Mouse (Mus musculus) adrenal gland, postnatal 25 days (tissue): ENCODE results near the gene Adamts9. TPM values are rescaled to one million over a fixed set of nuclear protein-coding genes. Genes with fewer than 3 reads are reported as not detected.

ENCODE experiments used
- DNase-seq: peaks from one replicate; pipeline ENCODE4 v3.0.0; 2021; ENCODE audit warnings: mixed read lengths
- total RNA-seq: library from RNA; stranded (reverse); gene quantifications from 2 replicates; pipeline ENCODE4 v1.2.3, GENCODE M21; 2021

Adamts9 gene
- total RNA-seq, 1 experiment from 2014 or later, result 26.1 TPM

DNA sequence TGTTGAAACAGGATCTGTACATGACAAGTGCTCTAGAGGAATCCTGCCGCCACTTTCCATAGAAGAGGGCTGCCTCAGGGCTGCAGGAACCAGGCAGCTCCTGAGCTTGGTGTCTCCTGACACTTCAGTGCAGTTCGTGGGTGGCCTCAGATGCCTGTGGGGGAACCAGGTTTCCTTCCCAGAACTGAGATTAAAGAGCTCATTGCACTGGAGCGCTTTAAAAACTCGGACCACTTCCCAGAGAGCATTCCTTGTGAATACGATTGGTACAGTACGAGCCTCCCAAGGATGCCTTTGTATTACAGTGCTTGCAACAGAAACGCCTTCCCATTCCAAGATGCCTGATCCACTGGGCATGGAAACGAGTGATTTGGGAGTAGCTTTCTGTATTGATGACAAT, 18.8 kb downstream of the Adamts9 start:
- DNase-seq, result no peak

DNA sequence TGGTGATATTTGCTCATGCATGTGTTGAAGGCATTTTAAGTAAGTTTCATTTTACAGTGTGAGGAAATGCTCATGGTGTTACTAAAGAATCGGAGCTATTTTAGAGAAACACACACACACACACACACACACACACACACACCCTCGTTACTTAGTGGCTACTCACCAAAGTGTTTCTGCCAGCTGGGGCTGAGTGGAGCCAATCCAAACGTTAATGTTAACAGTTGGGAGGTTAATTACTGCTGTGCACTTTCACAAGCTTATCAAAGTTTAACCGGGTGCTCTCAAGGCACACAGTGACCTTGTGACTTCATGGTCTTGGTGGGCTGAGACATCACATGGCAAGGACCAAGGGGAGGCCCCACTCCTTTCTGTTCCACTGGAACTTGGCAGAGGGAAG, 21.4 kb downstream of the Adamts9 start:
- no peak for DNase-seq

DNA sequence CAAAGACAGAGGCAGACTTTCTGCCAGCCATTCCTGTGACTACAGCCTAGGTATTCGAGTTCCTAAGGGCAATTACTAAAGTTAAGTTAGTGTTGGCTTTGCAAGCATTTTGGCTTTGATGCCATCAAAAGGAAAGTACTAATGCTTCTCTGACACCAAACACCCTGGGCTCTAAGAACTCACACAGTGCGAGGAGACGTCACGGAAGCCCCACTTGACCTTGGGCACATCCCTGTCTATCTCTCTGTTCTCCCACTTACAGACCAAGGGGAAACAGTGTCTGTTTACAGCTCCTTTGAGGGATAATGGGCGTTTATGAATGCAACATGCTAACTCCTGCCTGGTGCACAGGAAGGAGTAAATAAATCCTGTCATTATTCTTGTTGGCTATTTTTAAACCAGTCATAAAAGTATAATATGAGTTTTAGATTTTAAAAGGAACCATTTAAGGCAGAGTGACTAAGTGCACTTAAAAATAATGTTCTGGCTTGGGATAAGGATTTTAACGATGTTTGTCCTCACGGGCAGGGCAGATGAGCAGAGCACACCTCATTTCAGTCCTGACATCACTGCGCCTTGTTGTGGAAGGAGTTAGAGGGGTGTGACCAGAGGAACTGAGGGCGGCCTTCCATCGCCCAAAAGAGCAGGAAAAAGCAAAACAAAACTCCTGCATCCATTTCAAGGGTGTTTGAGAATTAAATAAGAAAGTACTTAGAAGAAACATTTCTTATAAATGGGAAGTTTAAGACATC, 22.2 kb downstream of the Adamts9 start:
- no peak for DNase-seq

DNA sequence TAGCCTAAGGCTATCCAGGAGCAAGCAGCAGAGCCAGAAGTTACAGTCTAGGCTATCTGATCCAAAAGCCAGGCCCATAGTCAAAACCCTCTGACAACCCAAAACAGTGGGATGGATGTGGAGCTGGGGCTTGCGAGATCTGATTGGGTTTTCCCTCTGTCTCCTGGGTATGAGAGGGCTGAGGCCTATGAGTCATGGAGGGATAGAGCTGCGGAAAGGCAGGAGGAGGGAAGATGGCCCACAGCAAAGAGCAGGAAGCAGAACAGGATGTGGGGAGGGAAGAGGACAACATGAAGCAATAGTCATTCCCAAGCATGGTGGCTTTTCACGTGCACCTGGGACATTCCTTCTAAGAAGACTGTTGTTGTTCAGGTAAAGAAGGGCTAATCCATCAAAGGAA, 32.7 kb downstream of the Adamts9 start:
- DNase-seq, result no peak

DNA sequence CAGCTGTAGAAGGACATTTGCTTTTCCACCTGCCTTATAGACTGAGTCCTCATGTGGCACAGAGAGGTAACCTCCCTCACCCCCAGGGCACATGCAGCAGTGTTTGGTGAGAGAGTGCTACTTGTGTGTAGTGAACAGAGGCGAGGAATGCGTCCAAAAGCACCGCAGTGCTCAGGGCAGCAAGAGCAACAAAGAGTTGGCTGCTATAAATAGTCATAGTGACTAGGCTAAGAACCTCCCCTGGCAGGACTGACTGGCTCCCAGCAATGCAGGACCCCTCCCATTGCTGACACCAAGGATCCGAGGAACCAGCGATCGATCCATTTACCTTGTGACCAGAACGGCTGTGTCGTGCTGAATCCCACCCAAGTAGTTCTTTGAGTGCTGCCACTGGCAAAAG, 33.9 kb downstream of the Adamts9 start:
- DNase-seq, result no peak

DNA sequence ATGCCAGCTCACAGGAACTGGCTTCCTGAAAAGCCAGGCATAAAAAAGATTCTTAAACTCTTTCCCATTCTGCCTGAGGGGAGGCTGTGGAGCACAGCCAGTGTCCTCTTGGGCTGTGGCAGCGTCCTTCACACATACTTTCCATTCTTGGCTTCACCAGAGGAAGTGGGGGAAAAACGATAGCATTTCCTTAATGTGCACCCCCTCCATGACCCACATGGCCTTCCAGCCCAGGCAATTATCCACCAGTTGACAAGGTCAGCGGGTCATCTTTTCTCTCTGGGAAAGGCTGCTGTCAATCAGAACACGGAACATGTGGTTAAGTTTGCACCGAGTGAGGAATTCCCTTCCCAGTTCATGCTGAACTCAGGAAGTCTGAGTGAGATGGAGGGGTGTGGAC, 37.4 kb downstream of the Adamts9 start:
- DNase-seq, result no peak

DNA sequence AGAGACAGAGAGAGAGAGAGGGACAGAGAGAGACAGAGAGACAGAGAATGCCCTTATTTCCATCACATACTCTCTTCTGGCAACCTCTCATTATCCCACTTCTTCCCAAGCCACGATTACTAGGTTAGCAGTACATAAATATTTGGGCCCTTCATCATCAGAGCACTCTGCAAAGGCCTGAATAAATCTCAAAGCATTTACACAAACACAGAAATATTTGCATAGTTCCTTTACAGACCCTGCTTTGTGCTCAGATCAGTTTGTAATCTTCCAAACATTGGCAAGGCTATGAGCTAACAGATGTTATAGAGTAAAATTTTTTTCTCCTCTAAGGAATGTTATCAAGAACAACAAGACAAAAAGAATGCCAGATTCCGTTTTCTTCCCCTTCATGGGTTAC, 38.8 kb downstream of the Adamts9 start:
- DNase-seq, result no peak

DNA sequence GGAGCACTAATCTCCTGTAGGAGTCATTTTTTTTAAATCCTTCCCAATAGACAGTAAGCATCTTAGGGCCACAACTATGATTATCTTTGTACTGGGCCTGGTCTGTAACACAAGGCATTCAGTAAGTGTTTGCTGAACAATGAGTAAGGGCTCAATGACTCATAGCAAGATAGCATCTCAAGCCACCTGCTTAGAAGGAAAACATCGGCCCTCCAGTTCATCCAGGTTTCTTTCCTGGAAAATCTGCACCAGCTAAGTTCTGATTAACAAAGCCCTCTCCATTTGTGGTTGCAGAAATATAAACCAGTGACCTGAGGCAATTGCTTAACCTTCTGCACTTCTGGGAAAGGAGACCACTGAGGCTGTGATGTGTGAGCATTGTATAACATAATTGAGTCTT, 39.3 kb downstream of the Adamts9 start:
- DNase-seq, result no peak

DNA sequence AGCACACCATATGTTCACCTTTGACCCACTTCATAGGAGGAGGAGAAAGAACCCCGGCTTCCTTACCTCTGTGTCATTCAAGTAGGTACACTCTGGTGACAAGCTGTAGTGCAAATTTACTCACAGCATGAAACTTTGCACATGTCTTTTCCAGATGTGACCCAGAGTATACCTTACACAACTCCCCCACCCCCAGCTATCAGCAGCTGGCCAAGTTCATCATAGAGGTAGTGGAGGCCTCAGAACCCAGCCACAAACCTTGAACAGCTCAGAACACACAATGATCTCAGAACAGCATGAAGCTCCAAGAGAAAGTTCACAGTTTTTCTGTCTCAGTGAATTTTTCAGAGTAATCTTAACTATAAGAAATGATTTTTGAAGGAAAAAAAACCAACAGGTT, 51.8 kb downstream of the Adamts9 start:
- no peak for DNase-seq

DNA sequence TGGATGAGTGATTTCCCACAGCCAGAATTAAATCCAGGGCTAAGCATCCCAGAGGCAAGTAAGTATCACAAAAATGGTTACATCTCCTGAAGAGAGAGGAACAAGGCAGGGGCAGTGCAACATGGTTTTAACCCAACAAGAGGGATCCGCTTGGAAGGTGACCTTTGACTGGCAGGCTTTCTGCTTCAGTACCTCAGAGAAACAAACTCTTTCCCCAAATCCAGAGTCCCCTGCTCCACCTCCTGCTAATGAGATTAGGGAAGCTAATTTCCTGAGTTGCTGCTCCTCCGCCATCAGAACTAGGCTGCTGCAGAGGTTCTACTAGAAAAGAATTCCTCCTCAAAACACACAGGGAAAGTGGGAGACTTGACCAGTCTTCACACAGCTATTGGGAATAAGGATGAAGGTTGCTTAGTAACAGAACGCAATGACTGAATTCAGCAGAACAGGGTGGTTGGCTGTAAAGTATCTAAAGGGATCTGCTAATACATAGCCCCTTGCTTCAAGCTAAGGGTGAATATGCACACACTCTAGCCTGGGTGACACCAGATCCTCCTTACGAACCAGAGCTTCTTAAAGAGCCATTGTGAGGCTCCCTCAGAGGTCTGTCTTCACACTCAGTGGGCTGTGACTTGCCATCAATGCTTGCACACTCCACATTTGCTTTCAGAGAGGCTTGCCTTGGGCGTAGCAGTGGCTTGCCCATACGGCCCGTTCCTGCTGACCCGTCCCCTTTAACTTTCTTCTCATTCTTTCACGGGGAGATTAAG, 60.0 kb downstream of the Adamts9 start:
- no peak for DNase-seq

DNA sequence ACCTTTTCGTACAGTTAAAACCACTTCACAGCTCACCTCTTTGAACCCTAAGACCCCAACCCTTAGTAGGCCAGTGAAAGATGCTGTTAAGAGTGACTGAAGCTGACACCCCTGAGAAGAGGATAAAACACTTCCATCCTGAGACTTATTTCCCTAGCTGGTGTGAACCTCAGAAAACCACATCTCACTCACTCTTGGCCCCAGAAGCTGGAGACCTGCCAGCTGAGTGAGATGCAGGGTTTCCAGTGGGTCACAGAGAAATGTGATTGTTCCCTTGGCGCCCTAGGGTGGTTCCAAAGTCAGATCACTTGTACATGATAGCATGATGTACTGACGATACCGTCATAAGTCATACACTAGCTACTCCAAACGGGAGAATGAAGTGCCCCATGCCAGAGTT, 60.8 kb downstream of the Adamts9 start:
- DNase-seq, result no peak

DNA sequence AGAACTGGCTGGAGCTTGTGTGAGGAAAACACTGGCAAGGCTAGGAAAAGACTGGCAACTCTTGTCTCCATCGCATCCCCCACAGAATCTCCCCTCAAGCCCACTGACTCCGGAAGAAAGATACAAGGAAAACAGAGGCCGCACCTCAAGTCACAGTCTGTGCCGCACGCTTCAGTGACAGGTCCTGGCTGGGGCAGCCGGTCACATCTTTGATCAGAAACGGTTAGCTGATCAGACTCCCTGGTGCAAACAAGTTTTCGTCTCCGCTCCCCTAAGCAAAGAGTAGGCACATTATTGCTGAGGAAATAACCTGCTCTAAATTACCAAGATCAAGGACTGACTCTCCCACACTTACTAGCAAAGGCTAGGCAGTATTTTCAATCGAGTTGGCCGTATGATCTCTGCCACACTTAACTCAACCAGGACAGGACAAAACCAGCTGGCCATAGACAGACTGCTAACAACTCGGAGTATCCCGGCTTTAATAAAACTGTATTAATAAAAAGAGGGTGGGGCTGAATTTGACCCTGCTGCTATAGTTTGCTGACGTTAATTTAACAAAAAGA, 63.5 kb downstream of the Adamts9 start:
- no peak for DNase-seq

DNA sequence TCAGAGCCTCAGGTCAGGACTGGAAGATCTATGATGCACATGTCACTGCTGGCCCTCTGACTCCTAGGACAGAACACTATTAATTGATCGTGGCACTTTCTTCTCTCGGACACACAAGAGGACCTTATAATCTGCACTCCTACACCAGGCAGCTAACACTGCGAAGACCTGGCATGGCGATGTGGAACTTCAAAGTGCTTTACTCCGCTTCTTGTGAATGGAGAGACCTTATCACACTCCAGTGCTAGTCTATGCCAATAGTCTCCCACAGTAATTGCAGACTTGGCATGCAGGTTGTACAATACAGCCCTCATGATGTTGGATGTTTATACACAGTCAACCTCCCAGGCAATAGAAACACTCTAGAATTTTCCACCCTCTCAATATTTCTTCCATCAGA, 64.5 kb downstream of the Adamts9 start:
- no peak for DNase-seq

DNA sequence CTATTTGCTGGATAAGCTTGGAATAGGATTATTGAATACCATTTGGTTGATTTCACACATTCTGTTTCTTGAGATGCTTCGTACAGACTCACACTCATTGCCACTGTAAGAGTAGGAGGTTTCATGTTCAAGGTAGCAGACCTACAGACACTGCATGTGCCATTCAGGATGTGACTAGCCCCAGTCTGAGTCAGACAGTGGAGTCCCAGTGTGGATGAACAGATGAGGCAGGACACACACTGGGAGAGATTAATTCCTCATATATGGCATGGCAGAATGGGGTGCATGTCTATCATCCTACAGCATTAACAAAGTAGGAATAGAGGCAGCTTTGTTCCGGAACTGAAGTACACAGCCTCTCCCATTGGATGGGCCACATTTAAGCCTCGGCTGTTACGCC, 66.1 kb downstream of the Adamts9 start:
- DNase-seq, result no peak

DNA sequence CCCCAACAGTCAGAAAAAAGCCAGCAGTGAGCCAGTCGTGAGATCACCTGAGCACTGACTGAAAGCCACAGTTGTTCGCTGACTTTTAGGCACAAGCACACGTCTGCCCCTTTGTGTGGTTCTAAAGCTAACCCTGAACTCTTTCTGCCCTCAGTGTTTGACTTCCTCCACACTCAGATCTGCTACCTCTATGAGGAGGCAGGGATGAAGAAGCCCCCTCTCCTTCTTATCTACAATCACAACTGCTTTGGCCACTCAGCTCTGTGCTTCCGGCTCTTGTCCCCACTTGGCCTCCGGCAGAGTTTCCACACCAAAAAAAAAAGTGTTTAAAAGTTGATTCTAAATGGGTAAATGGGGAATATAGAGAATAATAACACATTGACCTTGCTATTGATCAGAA, 67.2 kb downstream of the Adamts9 start:
- DNase-seq, result no peak

DNA sequence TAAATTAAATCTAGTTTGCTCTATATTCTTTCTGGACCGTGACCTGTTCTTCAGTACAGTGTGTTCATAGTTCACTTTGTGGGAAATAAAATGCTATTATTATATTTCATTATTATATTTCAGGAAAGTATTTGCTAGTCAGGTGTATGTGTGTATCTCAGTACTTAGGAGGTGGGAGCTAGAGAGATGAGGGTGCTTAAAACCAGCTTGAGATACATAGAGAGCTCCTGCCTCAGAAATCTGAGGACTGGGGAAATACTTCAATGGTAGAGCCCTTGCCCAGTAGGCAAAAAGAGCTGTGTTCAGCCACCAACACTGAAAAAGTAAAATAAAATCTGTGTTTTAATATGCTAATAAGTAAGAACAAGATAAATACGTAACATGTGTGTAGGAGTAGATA, 68.0 kb downstream of the Adamts9 start:
- DNase-seq, result no peak

DNA sequence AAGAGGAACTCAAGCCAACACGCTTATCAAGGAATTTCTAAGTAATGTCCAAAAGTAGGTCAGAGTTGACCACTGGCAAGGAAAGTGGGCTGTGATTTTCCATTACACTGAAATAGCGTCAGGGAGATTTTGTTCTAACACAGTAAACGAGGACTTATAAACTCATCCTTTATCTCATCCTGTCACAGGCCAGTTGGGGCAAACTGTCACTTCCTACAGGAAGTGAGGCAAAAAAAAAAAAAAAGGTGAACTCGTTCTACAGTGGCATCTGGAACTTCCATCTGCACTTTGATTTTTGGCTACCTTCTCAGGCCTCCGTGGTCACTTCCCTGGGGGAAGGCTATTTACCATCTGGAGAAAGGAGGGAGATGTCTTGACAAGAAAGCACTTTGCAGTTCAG, 68.4 kb downstream of the Adamts9 start:
- no peak for DNase-seq

DNA sequence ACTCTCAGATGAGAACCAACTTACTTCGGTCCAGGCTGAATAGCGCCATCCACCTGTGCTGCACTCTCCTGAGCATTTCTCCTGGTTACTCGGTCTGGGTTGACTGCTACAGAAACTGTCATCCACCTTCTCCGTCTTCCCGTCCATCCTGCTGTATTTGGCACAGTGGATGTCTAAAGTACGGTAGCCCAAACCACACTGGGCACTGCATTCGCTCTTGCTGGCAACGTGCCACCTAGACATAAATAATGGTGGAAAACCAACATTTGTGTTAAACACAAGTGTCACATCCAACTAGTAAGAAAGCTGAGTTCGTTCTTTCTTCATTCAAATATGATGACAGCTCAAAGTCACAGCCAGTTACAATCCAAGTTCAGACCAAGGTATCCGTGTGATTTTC, 70.5 kb downstream of the Adamts9 start:
- no peak for DNase-seq

DNA sequence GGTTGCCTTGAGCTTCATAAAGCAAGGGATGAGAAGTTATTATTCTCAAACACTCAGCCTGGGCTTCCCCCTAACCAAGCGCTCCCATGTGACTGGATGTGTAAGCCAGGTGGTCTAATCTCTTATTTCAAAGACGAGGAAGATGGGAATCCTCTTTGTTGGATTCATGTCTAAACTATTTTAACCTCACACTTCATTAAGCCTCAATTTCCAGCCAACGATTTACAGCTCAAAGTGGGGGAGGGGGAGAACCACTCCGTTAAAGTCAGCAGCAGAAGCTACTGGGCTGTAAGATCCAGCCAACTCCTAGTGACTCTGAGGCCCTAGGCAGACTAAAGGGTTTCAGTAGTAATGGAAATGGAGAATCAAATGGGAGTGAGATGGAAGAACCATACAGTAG, 71.5 kb downstream of the Adamts9 start:
- no peak for DNase-seq

DNA sequence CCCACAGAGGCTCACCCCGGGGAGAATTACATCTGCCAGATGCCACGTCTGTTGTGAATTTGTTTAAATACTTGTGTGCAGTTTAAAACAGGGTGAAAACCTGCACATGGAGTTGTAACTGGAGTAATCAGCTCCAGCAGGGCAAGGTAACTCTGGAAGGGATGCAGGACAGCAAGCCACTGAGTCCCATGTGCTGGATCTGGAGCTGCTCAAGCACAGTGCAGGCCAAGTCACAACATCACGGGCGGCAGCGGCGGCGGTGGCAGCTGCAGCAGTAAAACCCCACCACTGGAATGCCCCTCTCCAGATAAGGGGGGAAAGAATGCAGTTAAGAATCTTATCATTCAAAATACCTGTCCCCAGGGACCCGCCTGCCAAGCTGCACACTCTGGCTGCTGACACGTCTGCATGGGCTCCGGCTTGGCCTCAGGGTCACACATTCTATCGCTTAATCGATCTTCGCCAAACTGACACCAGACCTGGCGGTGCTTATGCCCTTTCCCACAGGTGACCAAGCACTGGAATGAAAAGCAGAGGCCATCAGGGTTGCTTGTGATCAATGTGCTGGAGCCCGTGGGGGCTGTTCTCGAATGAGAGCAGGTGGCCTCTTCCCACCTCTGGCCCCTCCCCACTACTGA, 73.6 kb downstream of the Adamts9 start:
- DNase-seq, result no peak

DNA sequence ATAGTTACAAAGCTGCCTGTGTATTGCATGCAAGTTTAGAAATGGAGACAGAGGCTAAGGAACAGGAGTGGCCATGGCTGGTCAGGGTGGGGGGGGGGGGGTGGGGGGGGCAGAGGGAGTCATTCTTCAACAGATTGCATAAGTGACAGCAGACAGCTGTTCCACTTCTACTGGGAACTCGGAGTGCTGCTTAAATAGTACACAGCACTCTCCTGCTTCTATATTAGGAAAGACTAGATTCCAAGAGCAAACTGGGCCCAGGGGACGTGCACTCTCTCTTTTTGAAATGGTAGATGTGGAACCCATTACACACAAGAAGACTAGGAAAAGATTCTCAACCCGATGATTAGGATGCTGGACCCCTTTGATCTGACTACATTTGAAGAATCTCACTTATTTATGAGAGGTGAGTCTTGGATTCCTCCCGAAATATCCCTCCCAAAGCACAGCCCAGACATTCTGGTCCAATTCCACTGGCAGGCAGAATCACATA, 74.2 kb downstream of the Adamts9 start, which contains the start of gene Gm15737:
Gene Gm15737 (plus strand): TSS at position 269 of the 493 bp plus-strand sequence.
- DNase-seq, result no peak

DNA sequence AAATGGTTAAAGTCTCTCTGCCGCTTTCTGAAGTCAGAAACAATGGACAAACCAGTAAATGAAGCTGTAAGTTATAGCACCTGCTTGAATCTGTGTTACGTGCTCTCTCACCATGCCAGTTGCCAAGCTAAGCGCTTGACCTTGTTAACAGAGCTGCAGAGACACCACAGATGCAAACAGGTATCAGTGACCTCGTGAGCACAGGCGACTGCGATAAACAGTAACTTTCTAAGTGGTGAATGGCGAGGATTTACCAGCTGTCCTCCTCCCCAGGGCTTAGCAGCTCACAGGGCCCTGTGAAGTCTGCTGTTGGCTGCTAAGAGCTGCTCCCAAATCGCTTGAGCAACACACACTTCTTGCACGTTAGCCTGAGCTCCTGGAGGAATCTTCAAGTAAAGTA, 80.7 kb downstream of the Adamts9 start:
- no peak for DNase-seq
